Mouse (Mus musculus): ENCODE measurements around the gene Tent4a. TPM values are rescaled to one million over a fixed set of nuclear protein-coding genes. Genes with fewer than 3 reads are reported as not detected.

The Tent4a gene
- polyA plus RNA-seq, 1 experiment: 6.2 TPM

GRCm38 (mm10) chr13:69502157-69502750 lies 32.2 kb downstream of the Tent4a start:
- no peaks in the 10 kb centered on the region for H3K4me1 ChIP-seq (ENCODE audit: control insufficient read depth, insufficient read depth, low read length)
- H3K36me3 ChIP-seq (ENCODE audit: control insufficient read depth, insufficient read depth, low read length): peaks cover 3% of the 10 kb centered on the region
- H3K27me3 ChIP-seq (ENCODE audit: control insufficient read depth, insufficient read depth, low read length): no peaks in the 10 kb centered on the region
- no peak overlapping the region for H3K4me3 ChIP-seq (ENCODE audit: control insufficient read depth, low read depth, low read length)
- no peak overlapping the region for H3K27ac ChIP-seq (ENCODE audit: control insufficient read depth, insufficient read depth, low read depth, low read length)
- TF ChIP-seq CTCF (IDR thresholded peaks at IDR 0.05; ENCODE audit: control insufficient read depth, insufficient read depth, insufficient replicate concordance, low read depth, low read length) (no peak), POLR2A (IDR thresholded peaks at IDR 0.05; ENCODE audit: control insufficient read depth, low read depth, low read length) (no peak)

DNA sequence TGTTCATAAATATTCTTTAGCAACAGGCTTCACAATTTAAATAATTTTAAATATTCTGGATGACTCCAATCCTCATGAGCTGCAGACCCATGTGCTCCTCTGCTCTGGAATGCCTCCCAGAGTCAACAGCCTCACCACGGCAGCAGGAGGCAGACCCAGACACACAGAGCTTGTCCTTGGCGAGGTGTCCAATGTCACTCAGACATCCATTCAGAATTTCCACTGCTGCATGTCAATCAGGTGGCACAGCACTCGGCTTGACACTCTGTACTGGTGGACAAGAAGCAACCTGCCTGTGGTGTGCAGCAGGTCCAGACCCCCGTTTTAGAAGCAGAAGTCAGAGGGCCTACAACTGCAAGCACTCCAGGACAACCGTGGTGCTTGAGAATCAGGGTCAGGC lies 36.1 kb downstream of the Tent4a start:
- Histone ChIP-seq H3K27ac (ENCODE audit: control insufficient read depth, insufficient read depth, low read depth, low read length) (no peak overlapping the region), H3K36me3 (ENCODE audit: control insufficient read depth, insufficient read depth, low read length) (peaks cover 3% of the 10 kb centered on the region), H3K4me3 (ENCODE audit: control insufficient read depth, low read depth, low read length) (no peak overlapping the region), H3K27me3 (ENCODE audit: control insufficient read depth, insufficient read depth, low read length) (no peaks in the 10 kb centered on the region), H3K4me1 (ENCODE audit: control insufficient read depth, insufficient read depth, low read length) (no peaks in the 10 kb centered on the region)
- no peak for TF ChIP-seq POLR2A (IDR thresholded peaks at IDR 0.05; ENCODE audit: control insufficient read depth, low read depth, low read length)
- no peak for TF ChIP-seq CTCF (IDR thresholded peaks at IDR 0.05; ENCODE audit: control insufficient read depth, insufficient read depth, insufficient replicate concordance, low read depth, low read length)

DNA sequence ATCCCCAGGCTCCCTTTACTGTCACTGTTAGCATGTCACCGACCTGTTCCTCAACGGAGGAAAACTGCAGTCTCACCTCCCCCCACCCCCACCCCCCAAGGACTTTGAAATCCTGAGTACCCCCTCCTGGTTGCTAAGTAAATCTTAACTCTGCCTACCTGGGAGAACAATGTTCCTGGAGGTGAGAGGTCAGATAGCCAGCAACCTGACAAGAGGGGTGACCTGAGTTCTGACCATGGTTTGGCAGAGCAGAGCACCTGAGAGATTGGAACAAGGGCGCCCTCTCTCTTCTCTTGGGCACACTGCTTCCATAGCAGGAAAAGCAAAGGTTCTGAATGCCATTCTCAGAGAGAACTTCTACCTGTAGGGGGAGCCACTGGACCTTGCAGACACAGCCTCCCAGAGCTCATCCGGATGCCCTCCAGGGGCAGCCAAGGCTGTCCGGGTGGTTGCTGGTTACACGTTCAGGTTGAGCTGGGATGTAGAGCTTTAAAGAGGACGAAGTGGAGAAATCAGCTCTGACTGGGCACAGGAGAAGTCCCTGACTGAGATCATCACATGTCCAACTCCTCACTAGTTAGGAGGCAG lies 41.4 kb downstream of the Tent4a start:
- Histone ChIP-seq H3K4me1 (ENCODE audit: control insufficient read depth, insufficient read depth, low read length) (0 out of 2 replicates have a peak, but pooled peaks cover 2% of the 10 kb centered on the region), H3K27ac (ENCODE audit: control insufficient read depth, insufficient read depth, low read depth, low read length) (no peak overlapping the region), H3K4me3 (ENCODE audit: control insufficient read depth, low read depth, low read length) (no peak overlapping the region), H3K27me3 (ENCODE audit: control insufficient read depth, insufficient read depth, low read length) (no peaks in the 10 kb centered on the region), H3K36me3 (ENCODE audit: control insufficient read depth, insufficient read depth, low read length) (no peaks in the 10 kb centered on the region)
- no peak for TF ChIP-seq POLR2A (IDR thresholded peaks at IDR 0.05; ENCODE audit: control insufficient read depth, low read depth, low read length)
- peak; percentile 60 for TF ChIP-seq CTCF (IDR thresholded peaks at IDR 0.05; ENCODE audit: control insufficient read depth, insufficient read depth, insufficient replicate concordance, low read depth, low read length)

- Histone ChIP-seq H3K36me3 (ENCODE audit: control insufficient read depth, insufficient read depth, low read length) (no peaks in the 10 kb centered on the region), H3K27me3 (ENCODE audit: control insufficient read depth, insufficient read depth, low read length) (no peaks in the 10 kb centered on the region), H3K27ac (ENCODE audit: control insufficient read depth, insufficient read depth, low read depth, low read length) (no peak overlapping the region), H3K4me1 (ENCODE audit: control insufficient read depth, insufficient read depth, low read length) (peaks cover 4% of the 10 kb centered on the region; the same call in 1 of the 2 replicates), H3K4me3 (ENCODE audit: control insufficient read depth, low read depth, low read length) (no peak overlapping the region)
- no peak for TF ChIP-seq CTCF (IDR thresholded peaks at IDR 0.05; ENCODE audit: control insufficient read depth, insufficient read depth, insufficient replicate concordance, low read depth, low read length)
- no peak for TF ChIP-seq POLR2A (IDR thresholded peaks at IDR 0.05; ENCODE audit: control insufficient read depth, low read depth, low read length)
Measured at GRCm38 (mm10) chr13:69489777-69490176, 44.6 kb downstream of the Tent4a start.

DNA sequence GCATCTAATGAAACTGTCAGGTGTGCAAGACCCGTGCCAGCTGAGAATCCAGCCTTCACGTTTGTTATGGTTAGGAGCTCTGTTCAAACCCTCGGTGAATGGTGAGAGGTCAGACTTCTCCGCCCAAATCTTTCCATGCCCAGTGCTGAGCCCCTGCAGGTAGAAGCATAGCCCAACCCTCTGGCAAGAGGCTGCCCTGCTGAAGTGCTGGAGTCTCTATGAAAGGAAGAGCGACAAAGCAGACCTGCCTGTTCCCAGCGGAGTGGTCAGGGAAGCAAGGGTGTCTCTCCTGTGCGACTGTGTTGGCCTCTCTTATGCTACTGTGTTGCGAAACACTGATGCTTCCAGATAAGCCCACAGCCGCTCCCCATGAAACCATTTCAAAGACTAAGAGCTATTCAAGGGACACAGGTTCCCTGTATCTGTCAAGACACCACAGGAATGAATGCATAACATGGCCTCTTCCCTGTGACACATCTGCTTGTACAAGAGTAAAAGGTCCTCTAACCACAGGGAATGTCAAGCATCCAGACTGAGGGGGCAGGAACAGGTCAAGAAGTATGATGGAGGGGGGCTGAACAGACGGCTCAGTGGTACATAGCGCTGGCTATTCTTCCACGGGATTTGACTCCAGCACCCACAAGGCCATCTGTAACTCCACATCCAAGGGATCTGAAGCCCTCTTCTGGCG lies 45.7 kb downstream of the Tent4a start:
- Histone ChIP-seq H3K27ac (ENCODE audit: control insufficient read depth, insufficient read depth, low read depth, low read length) (no peak overlapping the region), H3K27me3 (ENCODE audit: control insufficient read depth, insufficient read depth, low read length) (no peaks in the 10 kb centered on the region), H3K4me1 (ENCODE audit: control insufficient read depth, insufficient read depth, low read length) (peaks cover 4% of the 10 kb centered on the region; the same call in 1 of the 2 replicates), H3K4me3 (ENCODE audit: control insufficient read depth, low read depth, low read length) (no peak overlapping the region), H3K36me3 (ENCODE audit: control insufficient read depth, insufficient read depth, low read length) (no peaks in the 10 kb centered on the region)
- TF ChIP-seq POLR2A (IDR thresholded peaks at IDR 0.05; ENCODE audit: control insufficient read depth, low read depth, low read length) (no peak), CTCF (IDR thresholded peaks at IDR 0.05; ENCODE audit: control insufficient read depth, insufficient read depth, insufficient replicate concordance, low read depth, low read length) (no peak)

DNA sequence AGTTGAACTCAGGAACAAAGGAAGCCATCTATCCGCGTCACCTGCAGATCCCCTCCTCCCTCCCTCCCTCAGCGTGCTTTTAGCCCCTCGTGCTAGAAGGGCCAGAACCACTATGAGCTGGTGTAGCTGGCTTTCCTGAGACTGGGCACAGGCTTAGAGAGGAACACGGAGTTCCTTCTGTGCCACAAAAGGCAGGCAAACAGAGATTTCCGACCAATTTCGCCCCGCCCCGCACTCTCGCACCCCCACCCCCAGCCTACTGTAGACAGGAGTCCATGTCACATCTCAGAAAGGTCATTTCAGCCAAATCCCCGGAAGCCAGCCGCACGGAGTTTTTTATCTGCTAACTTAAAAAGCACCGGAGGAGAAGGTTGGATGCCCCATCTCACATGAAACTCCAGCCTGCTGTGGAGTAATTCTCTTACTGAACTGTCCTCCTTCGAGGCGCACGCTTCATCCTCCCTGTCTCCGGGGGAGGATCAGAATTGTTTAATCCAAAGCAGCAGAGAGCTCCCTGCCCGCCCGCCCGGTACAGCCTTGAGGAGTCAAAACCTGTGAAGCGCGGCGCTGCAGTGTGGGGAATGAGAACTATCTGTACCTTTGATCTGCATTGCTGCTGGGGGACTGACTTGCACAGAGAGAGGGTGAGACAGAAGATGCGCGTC lies 46.7 kb downstream of the Tent4a start:
- Histone ChIP-seq H3K4me1 (ENCODE audit: control insufficient read depth, insufficient read depth, low read length) (peaks cover 2% of the 10 kb centered on the region; the same call in 1 of the 2 replicates), H3K4me3 (ENCODE audit: control insufficient read depth, low read depth, low read length) (no peak overlapping the region), H3K27ac (ENCODE audit: control insufficient read depth, insufficient read depth, low read depth, low read length) (no peak overlapping the region), H3K36me3 (ENCODE audit: control insufficient read depth, insufficient read depth, low read length) (no peaks in the 10 kb centered on the region), H3K27me3 (ENCODE audit: control insufficient read depth, insufficient read depth, low read length) (no peaks in the 10 kb centered on the region)
- TF ChIP-seq CTCF (IDR thresholded peaks at IDR 0.05; ENCODE audit: control insufficient read depth, insufficient read depth, insufficient replicate concordance, low read depth, low read length): no peak
- TF ChIP-seq POLR2A (IDR thresholded peaks at IDR 0.05; ENCODE audit: control insufficient read depth, low read depth, low read length): no peak

DNA sequence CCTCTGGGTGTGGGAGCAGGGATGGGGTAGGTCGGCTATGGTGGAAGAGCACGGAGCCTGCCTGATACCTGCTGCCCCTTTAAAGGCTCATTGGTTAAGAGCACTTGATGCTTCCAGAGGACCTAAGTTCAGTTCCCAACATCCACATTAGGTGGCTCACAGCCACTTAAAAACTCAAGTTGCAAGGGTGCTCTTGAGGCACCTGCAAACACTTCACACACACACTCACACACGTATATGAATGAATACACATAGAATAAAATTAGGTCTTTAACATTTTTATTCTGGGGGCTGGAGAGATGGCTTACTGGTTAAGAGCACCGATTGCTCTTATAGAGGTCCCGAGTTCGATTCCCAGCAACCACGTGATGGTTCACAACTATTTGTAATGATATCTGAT lies 47.3 kb downstream of the Tent4a start:
- TF ChIP-seq CTCF (IDR thresholded peaks at IDR 0.05; ENCODE audit: control insufficient read depth, insufficient read depth, insufficient replicate concordance, low read depth, low read length) (no peak), POLR2A (IDR thresholded peaks at IDR 0.05; ENCODE audit: control insufficient read depth, low read depth, low read length) (no peak)
- no peaks in the 10 kb centered on the region for H3K27me3 ChIP-seq (ENCODE audit: control insufficient read depth, insufficient read depth, low read length)
- H3K4me1 ChIP-seq (ENCODE audit: control insufficient read depth, insufficient read depth, low read length): peaks cover 2% of the 10 kb centered on the region; the same call in 1 of the 2 replicates
- H3K4me3 ChIP-seq (ENCODE audit: control insufficient read depth, low read depth, low read length): no peak overlapping the region
- H3K36me3 ChIP-seq (ENCODE audit: control insufficient read depth, insufficient read depth, low read length): no peaks in the 10 kb centered on the region
- no peak overlapping the region for H3K27ac ChIP-seq (ENCODE audit: control insufficient read depth, insufficient read depth, low read depth, low read length)

All from testis, adult 2 months (tissue).